Mouse (Mus musculus) mature B cell (primary cell): ENCODE data around the gene Ptprm.

Source experiments
- in situ Hi-C: fragments of 300-500 bp; cut with MboI; formaldehyde crosslinking; loops from 2 replicates; pipeline ENCODE4 v1.14.3; 2019

The Ptprm gene

GRCm38 (mm10) chr17:67136876-67137275 lies 217.4 kb downstream of the Ptprm start:
- in situ Hi-C loops, result no loop called here

- in situ Hi-C loops, result no loop called here
These were observed 217.8 kb downstream of the Ptprm start for GRCm38 (mm10) chr17:67136421-67136820.

GRCm38 (mm10) chr17:67134235-67134634 lies 220.0 kb downstream of the Ptprm start:
- in situ Hi-C loops, result no loop called here

GRCm38 (mm10) chr17:67133440-67134103 lies 220.7 kb downstream of the Ptprm start:
- in situ Hi-C loops, result no loop called here

GRCm38 (mm10) chr17:67133026-67133425 lies 221.2 kb downstream of the Ptprm start:
- in situ Hi-C loops, result no loop called here

- in situ Hi-C loops, result no loop called here
These were observed 226.7 kb downstream of the Ptprm start for GRCm38 (mm10) chr17:67127530-67127929.

- in situ Hi-C loops, result no loop called here
These were observed 228.7 kb downstream of the Ptprm start for GRCm38 (mm10) chr17:67125596-67125995.

- in situ Hi-C loops, result no loop called here
These were observed 230.0 kb downstream of the Ptprm start for GRCm38 (mm10) chr17:67124294-67124693.

- in situ Hi-C loops, result no loop called here
These were observed 230.5 kb downstream of the Ptprm start for GRCm38 (mm10) chr17:67123722-67124121.

GRCm38 (mm10) chr17:67120863-67121262 lies 233.4 kb downstream of the Ptprm start:
- in situ Hi-C loops, result no loop called here

GRCm38 (mm10) chr17:67118676-67119340 lies 235.4 kb downstream of the Ptprm start:
- in situ Hi-C loops, result no loop called here

- in situ Hi-C loops, result no loop called here
These were observed 239.4 kb downstream of the Ptprm start for GRCm38 (mm10) chr17:67114842-67115241.

GRCm38 (mm10) chr17:67112679-67113078 lies 241.6 kb downstream of the Ptprm start:
- in situ Hi-C loops, result no loop called here

- in situ Hi-C loops, result no loop called here
These were observed 248.1 kb downstream of the Ptprm start for GRCm38 (mm10) chr17:67106176-67106575.

GRCm38 (mm10) chr17:67102051-67102450 lies 252.2 kb downstream of the Ptprm start:
- in situ Hi-C loops, result no loop called here

- in situ Hi-C loops, result no loop called here
These were observed 263.3 kb downstream of the Ptprm start for GRCm38 (mm10) chr17:67090997-67091396.

GRCm38 (mm10) chr17:67090153-67090552 lies 264.1 kb downstream of the Ptprm start:
- in situ Hi-C loops, result no loop called here

GRCm38 (mm10) chr17:67089611-67090010 lies 264.6 kb downstream of the Ptprm start:
- in situ Hi-C loops, result no loop called here

GRCm38 (mm10) chr17:67087585-67087984 lies 266.7 kb downstream of the Ptprm start:
- in situ Hi-C loops, result no loop called here

GRCm38 (mm10) chr17:67086811-67087210 lies 267.4 kb downstream of the Ptprm start:
- in situ Hi-C loops, result no loop called here

GRCm38 (mm10) chr17:67084501-67084900 lies 269.8 kb downstream of the Ptprm start:
- in situ Hi-C loops, result no loop called here

GRCm38 (mm10) chr17:67084093-67084492 lies 270.2 kb downstream of the Ptprm start:
- in situ Hi-C loops, result no loop called here

GRCm38 (mm10) chr17:67079570-67079969 lies 274.7 kb downstream of the Ptprm start:
- in situ Hi-C loops, result no loop called here

- in situ Hi-C loops, result no loop called here
These were observed 280.7 kb downstream of the Ptprm start for GRCm38 (mm10) chr17:67073580-67073979.
